Mouse (Mus musculus) limb, embryonic 11.5 days (tissue): ENCODE results near the gene Afap1. TPM values are rescaled to one million over a fixed set of nuclear protein-coding genes. Genes with fewer than 3 reads are reported as not detected.

Source experiments
- ATAC-seq: fragments of 200-750 bp; cut with Nextera tagmentation; 2 replicates; pipeline ENCODE4 v1.8.0; 2017; ENCODE audit warnings: low read depth; ENCODE audit not compliant: insufficient number of reproducible peaks, low FRiP score, low TSS enrichment
- DNase-seq: peaks from one replicate; pipeline ENCODE4 v3.0.0-alpha.2; 2015; ENCODE audit warnings: low spot score
- H3K27ac ChIP-seq: fragments of 300-500 bp; sonication (generic); replicated peaks from 2 replicates; pipeline ENCODE4 v1.5.1; 2014; ENCODE audit warnings: low read depth, mild to moderate bottlenecking, low read length
- H3K27me3 ChIP-seq: fragments of 300-500 bp; sonication (generic); 2 replicates; pipeline ENCODE4 v1.6.1; 2014; ENCODE audit warnings: mild to moderate bottlenecking, low read length, mixed read lengths; ENCODE audit not compliant: control insufficient read depth, insufficient read depth
- H3K36me3 ChIP-seq: fragments of 300-500 bp; sonication (generic); 2 replicates; pipeline ENCODE4 v1.6.1; 2014; ENCODE audit warnings: mild to moderate bottlenecking, low read length, moderate library complexity, mixed read lengths; ENCODE audit not compliant: control insufficient read depth, insufficient read depth
- H3K4me1 ChIP-seq: fragments of 300-500 bp; sonication (generic); 2 replicates; pipeline ENCODE4 v1.6.1; 2014; ENCODE audit warnings: low read length, mixed read lengths; ENCODE audit not compliant: control insufficient read depth, insufficient read depth
- H3K4me2 ChIP-seq: fragments of 300-500 bp; sonication (generic); 2 replicates; pipeline ENCODE4 v1.6.1; 2014; ENCODE audit warnings: low read depth, mild to moderate bottlenecking, moderate library complexity; ENCODE audit not compliant: severe bottlenecking
- H3K4me3 ChIP-seq: fragments of 300-500 bp; sonication (generic); 2 replicates; pipeline ENCODE4 v1.5.1; 2014; ENCODE audit warnings: low read depth, low read length
- H3K9ac ChIP-seq: fragments of 300-500 bp; sonication (generic); 2 replicates; pipeline ENCODE4 v1.6.1; 2014; ENCODE audit warnings: mild to moderate bottlenecking, low read length
- H3K9me3 ChIP-seq: fragments of 300-500 bp; sonication (generic); 2 replicates; pipeline ENCODE4 v1.6.1; 2016; ENCODE audit warnings: low read length; ENCODE audit not compliant: control insufficient read depth
- WGBS: fragments of 180-500 bp; shearing (Covaris S2); extraction: QIAGEN DNeasy Blood & Tissue Kit; methylation state at CpG from one replicate; pipeline ENCODE4 v1.1.7; 2014; 5-methylcytosine and 5-hydroxymethylcytosine counted together
- polyA plus RNA-seq: library from polyadenylated mRNA; unstranded; fragments of >200 nt; fragmentation: Nextera tagmentation; extraction: Ambion mirVana; gene quantifications from 2 replicates; pipeline ENCODE4 v1.2.1, GENCODE M21; 2014

The Afap1 gene
- polyA plus RNA-seq, 1 experiment from 2014 or later: 13.7 TPM

- Histone ChIP-seq H3K4me3 (no peak overlapping the region), H3K9ac (no peak overlapping the region), H3K27ac (no peak overlapping the region), H3K4me1 (no peaks in the 10 kb centered on the region), H3K36me3 (no peaks in the 10 kb centered on the region), H3K27me3 (no peaks in the 10 kb centered on the region), H3K9me3 (no peaks in the 10 kb centered on the region), H3K4me2 (no peak overlapping the region)
- ATAC-seq (no peak), DNase-seq (no peak)
- WGBS: 89% methylated on average over 2 of the region's 2 CpGs
Measured at GRCm38 (mm10) chr5:36043154-36043553, 150.0 kb downstream of the Afap1 start.

Other genes with a start within 250 kb of the Afap1 start
- gene Htra3, start 213.5 kb upstream of the Afap1 start, polyA plus RNA-seq: 0.89 and 1.6 TPM in 2 replicates
- gene Sh3tc1, start 153.3 kb upstream of the Afap1 start, polyA plus RNA-seq: 2.3 and 4.1 TPM in 2 replicates
- gene Ablim2, start 135.4 kb upstream of the Afap1 start, polyA plus RNA-seq: 1.1 and 1.3 TPM in 2 replicates